Mouse (Mus musculus) erythroblast, embryonic 14.5 days (primary cell): ENCODE results near the gene Lrrc4. TPM values are rescaled to one million over a fixed set of nuclear protein-coding genes. Genes with fewer than 3 reads are reported as not detected.

Experiments used
- H3K27me3 ChIP-seq: 2 replicates; pipeline ENCODE4 v1.6.1; 2012; ENCODE audit warnings: inconsistent platforms; ENCODE audit not compliant: control insufficient read depth
- H3K36me3 ChIP-seq: 2 replicates; pipeline ENCODE4 v1.6.1; 2012; ENCODE audit warnings: mild to moderate bottlenecking, inconsistent platforms; ENCODE audit not compliant: control insufficient read depth
- H3K4me1 ChIP-seq: 2 replicates; pipeline ENCODE4 v1.6.1; 2012; ENCODE audit warnings: inconsistent platforms; ENCODE audit not compliant: control insufficient read depth
- H3K4me3 ChIP-seq: replicated peaks from 2 replicates; pipeline ENCODE3; 2012; ENCODE audit warnings: moderate library complexity, mild to moderate bottlenecking, inconsistent platforms
- H3K9me3 ChIP-seq: 2 replicates; pipeline ENCODE4 v1.6.1; 2012; ENCODE audit warnings: low read length, inconsistent platforms, mixed read lengths; ENCODE audit not compliant: control insufficient read depth
- GATA1 ChIP-seq: IDR thresholded peaks from 2 replicates; pipeline ENCODE4 v1.6.1; 2012; ENCODE audit warnings: low read length, inconsistent platforms, mixed read lengths
- TAL1 ChIP-seq: IDR thresholded peaks from 3 replicates; pipeline ENCODE4 v1.6.1; 2012; ENCODE audit warnings: low read length, inconsistent platforms, mixed read lengths
- polyA plus RNA-seq: library from polyadenylated mRNA; stranded (reverse); fragments of >175 nt; gene quantifications from 2 replicates; pipeline ENCODE4 v1.2.3, GENCODE M21; 2012

The Lrrc4 gene
- polyA plus RNA-seq, 1 experiment, result not detected

GRCm38 (mm10) chr6:28635531-28636348, 195.8 kb downstream of the Lrrc4 start:
- H3K36me3 ChIP-seq, result peaks cover 2% of the 10 kb centered on the region; the same call in 1 of the 2 replicates
- no peaks in the 10 kb centered on the region for H3K9me3 ChIP-seq
- peaks cover 22% of the 10 kb centered on the region for H3K4me1 ChIP-seq
- TF ChIP-seq TAL1, result no peak
- TF ChIP-seq GATA1, result no peak
- H3K4me3 ChIP-seq, result no peak overlapping the region
- no peaks in the 10 kb centered on the region for H3K27me3 ChIP-seq

GRCm38 (mm10) chr6:28635092-28635491, 196.5 kb downstream of the Lrrc4 start:
- H3K4me1 ChIP-seq, result peaks cover 25% of the 10 kb centered on the region

GRCm38 (mm10) chr6:28633656-28634055, 197.9 kb downstream of the Lrrc4 start:
- Histone ChIP-seq H3K36me3 (peaks cover 4% of the 10 kb centered on the region), H3K4me3 (no peak overlapping the region), H3K4me1 (peaks cover 37% of the 10 kb centered on the region)

More at GRCm38 (mm10) chr6:28635092-28635491, 196.5 kb downstream of the Lrrc4 start:
- H3K4me3 ChIP-seq, result no peak overlapping the region
- H3K27me3 ChIP-seq, result no peaks in the 10 kb centered on the region
- peaks cover 2% of the 10 kb centered on the region; the same call in 1 of the 2 replicates for H3K36me3 ChIP-seq
- TF ChIP-seq TAL1, result no peak
- TF ChIP-seq GATA1, result no peak
- H3K9me3 ChIP-seq, result no peaks in the 10 kb centered on the region

GRCm38 (mm10) chr6:28633120-28633519, 198.4 kb downstream of the Lrrc4 start:
- Histone ChIP-seq H3K36me3 (peaks cover 8% of the 10 kb centered on the region), H3K9me3 (no peaks in the 10 kb centered on the region), H3K27me3 (no peaks in the 10 kb centered on the region), H3K4me1 (peaks cover 43% of the 10 kb centered on the region), H3K4me3 (no peak overlapping the region)
- TF ChIP-seq GATA1, result no peak
- TF ChIP-seq TAL1, result no peak

More at GRCm38 (mm10) chr6:28633656-28634055, 197.9 kb downstream of the Lrrc4 start:
- TF ChIP-seq TAL1 (no peak), GATA1 (no peak)
- Histone ChIP-seq H3K9me3 (no peaks in the 10 kb centered on the region), H3K27me3 (no peaks in the 10 kb centered on the region)

- TF ChIP-seq TAL1, result no peak
- no peak for TF ChIP-seq GATA1
- Histone ChIP-seq H3K36me3 (peaks cover 16% of the 10 kb centered on the region), H3K4me3 (no peak overlapping the region), H3K27me3 (no peaks in the 10 kb centered on the region), H3K9me3 (no peaks in the 10 kb centered on the region), H3K4me1 (peaks cover 41% of the 10 kb centered on the region)
These were observed 200.6 kb downstream of the Lrrc4 start for GRCm38 (mm10) chr6:28630926-28631325.

- peaks cover 16% of the 10 kb centered on the region for H3K36me3 ChIP-seq
- H3K9me3 ChIP-seq, result no peaks in the 10 kb centered on the region
These were observed 201.7 kb downstream of the Lrrc4 start for GRCm38 (mm10) chr6:28629866-28630265.

GRCm38 (mm10) chr6:28628408-28628807, 203.1 kb downstream of the Lrrc4 start:
- no peaks in the 10 kb centered on the region for H3K27me3 ChIP-seq
- H3K4me3 ChIP-seq, result no peak overlapping the region
- no peaks in the 10 kb centered on the region for H3K9me3 ChIP-seq
- H3K4me1 ChIP-seq, result peaks cover 39% of the 10 kb centered on the region
- TF ChIP-seq TAL1 (peak; percentile 84), GATA1 (peak; percentile 36; the same call in 1 of the 2 replicates)
- peaks cover 14% of the 10 kb centered on the region for H3K36me3 ChIP-seq

More at GRCm38 (mm10) chr6:28629866-28630265, 201.7 kb downstream of the Lrrc4 start:
- H3K4me3 ChIP-seq, result no peak overlapping the region
- H3K27me3 ChIP-seq, result no peaks in the 10 kb centered on the region
- peaks cover 32% of the 10 kb centered on the region for H3K4me1 ChIP-seq
- no peak for TF ChIP-seq TAL1

GRCm38 (mm10) chr6:28622963-28623362, 208.6 kb downstream of the Lrrc4 start:
- Histone ChIP-seq H3K4me1 (peaks cover 70% of the 10 kb centered on the region), H3K9me3 (no peaks in the 10 kb centered on the region), H3K4me3 (no peak overlapping the region), H3K36me3 (peaks cover 8% of the 10 kb centered on the region), H3K27me3 (no peaks in the 10 kb centered on the region)
- TF ChIP-seq TAL1 (no peak), GATA1 (no peak)

GRCm38 (mm10) chr6:28622522-28622921, 209.0 kb downstream of the Lrrc4 start:
- Histone ChIP-seq H3K4me1 (peaks cover 69% of the 10 kb centered on the region), H3K36me3 (peaks cover 8% of the 10 kb centered on the region)
- TF ChIP-seq TAL1 (no peak), GATA1 (no peak)

More at GRCm38 (mm10) chr6:28622522-28622921, 209.0 kb downstream of the Lrrc4 start:
- H3K9me3 ChIP-seq, result no peaks in the 10 kb centered on the region
- no peak overlapping the region for H3K4me3 ChIP-seq
- no peaks in the 10 kb centered on the region for H3K27me3 ChIP-seq
